ENCODE assay signal across 17 mouse cellular contexts in genomic region chr5:132361276-132361675, GRCm38 (mm10).
"Had no signal": no experiment of that assay in that cellular context is flagged by ENCODE, and none has a peak within 500 bp of the region (broad histone marks: within the 10 kb centered on the region; RNA-seq: fewer than 3 reads in every experiment).

No protein-coding gene starts in this region.

- H3K4me1 ChIP-seq: megakaryocyte, embryonic 14.5 days; midbrain, embryonic 15.5 days had no signal

- DNase-seq: kidney, adult 18-20 months; kidney, postnatal 14 days; liver; liver, embryonic 13.5 days; liver, postnatal 0 days; lung, postnatal 14 days; right cerebral cortex, postnatal 4 days; spleen, adult 18-20 months; thymus, adult 18-20 months; thymus, postnatal 14 days had no signal

- H3K4me2 ChIP-seq: limb, embryonic 12.5 days; liver, embryonic 13.5 days; lung, embryonic 15.5 days; midbrain, embryonic 11.5 days; midbrain, embryonic 15.5 days; neural tube, embryonic 12.5 days had no signal

- H3K9ac ChIP-seq: limb, embryonic 12.5 days; liver, embryonic 13.5 days; liver, postnatal 0 days; lung, embryonic 15.5 days; midbrain, embryonic 15.5 days; neural tube, embryonic 12.5 days had no signal

- H3K27me3 ChIP-seq: limb, embryonic 12.5 days; liver, embryonic 13.5 days; lung, embryonic 15.5 days; midbrain, embryonic 15.5 days; neural tube, embryonic 12.5 days had no signal

- ATAC-seq: liver, postnatal 0 days; midbrain, embryonic 15.5 days had no signal

- H3K9me3 ChIP-seq: limb, embryonic 12.5 days; liver, embryonic 13.5 days; lung, embryonic 15.5 days; midbrain, embryonic 15.5 days; neural tube, embryonic 12.5 days had no signal

- H3K4me3 ChIP-seq: limb, embryonic 12.5 days; liver, embryonic 13.5 days; lung, embryonic 15.5 days; megakaryocyte, embryonic 14.5 days; midbrain, embryonic 15.5 days; neural tube, embryonic 12.5 days had no signal

- H3K27ac ChIP-seq: limb, embryonic 12.5 days; liver, embryonic 13.5 days; lung, embryonic 15.5 days; macrophage; midbrain, embryonic 15.5 days; neural tube, embryonic 12.5 days had no signal

- H3K36me3 ChIP-seq: limb, embryonic 12.5 days; liver, embryonic 13.5 days; lung, embryonic 15.5 days; midbrain, embryonic 15.5 days; neural tube, embryonic 12.5 days had no signal
